Mouse (Mus musculus): Measurements from ENCODE around the gene Pqlc2. TPM values are rescaled to one million over a fixed set of nuclear protein-coding genes. Genes with fewer than 3 reads are reported as not detected.

Pqlc2 gene
- total RNA-seq, 2 experiments from 2014 or later = 6.0 to 6.4 TPM

DNA sequence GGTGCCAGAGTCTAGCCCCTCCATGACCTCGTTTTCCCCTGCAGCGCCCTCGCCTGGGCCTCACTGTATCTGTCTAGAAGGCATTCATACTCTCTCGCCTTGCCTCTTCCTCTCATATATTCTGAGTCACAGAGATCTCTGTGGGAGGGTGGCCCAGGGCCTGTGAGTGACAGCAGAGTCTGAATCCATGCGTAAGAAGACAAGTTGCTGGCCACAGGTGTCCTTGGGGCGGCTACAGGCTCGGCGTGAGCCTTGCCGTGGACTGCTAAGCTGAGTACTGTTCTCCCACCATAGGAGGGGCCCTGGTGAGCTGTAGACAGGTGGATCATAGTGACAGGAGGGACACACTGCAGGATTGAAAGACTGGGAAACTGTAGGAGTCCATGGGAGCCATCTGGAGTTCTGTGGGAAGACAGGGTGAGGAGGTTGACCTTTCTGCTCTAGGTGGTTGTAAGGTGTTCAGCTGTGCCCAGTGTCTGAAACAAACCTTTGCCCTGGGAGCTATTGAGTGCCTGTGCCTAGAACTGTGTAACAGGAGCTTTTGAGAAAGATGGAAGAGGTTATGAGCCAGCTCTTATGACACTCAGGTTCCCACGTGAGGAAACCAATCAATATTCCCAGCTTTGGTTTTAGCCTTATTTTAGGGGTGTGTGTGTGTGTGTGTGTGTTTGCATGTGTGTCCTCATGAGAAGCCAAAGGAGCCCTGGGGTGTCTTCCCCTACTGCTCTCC is 37.4 kb downstream of the Pqlc2 start:
- intact Hi-C loops (cut with DNase I; ENCODE audit: low total_unique reads) = no loop called here
- DNase-seq = no peak

DNA sequence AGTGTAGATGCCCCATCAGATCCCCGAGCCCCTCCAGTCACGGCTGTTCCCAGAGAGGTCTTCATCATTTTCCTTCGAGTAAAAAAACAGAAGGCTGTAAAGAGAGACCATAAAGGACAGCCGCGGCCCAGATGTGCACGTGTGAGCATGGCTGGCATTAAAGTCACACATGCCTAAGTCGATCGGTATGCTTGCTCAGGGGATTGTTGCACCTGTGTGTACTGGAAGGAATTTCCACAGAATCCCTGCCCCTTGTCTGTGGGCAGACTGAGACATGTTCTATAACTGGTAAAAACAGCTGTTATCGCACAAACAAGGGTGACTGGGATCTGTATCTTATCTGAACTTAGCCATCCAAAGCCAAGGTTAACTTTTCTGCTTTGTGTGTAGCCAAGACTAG is 38.9 kb downstream of the Pqlc2 start:
- no peak for DNase-seq
- intact Hi-C loops (cut with DNase I; ENCODE audit: low total_unique reads) = no loop called here

GRCm38 (mm10) chr4:139270168-139270567 is 40.3 kb downstream of the Pqlc2 start:
- intact Hi-C loops (cut with DNase I; ENCODE audit: low total_unique reads) = no loop called here
- no peak for DNase-seq

GRCm38 (mm10) chr4:139268242-139268641 is 42.3 kb downstream of the Pqlc2 start:
- intact Hi-C loops (cut with DNase I; ENCODE audit: low total_unique reads) = no loop called here
- DNase-seq = no peak

DNA sequence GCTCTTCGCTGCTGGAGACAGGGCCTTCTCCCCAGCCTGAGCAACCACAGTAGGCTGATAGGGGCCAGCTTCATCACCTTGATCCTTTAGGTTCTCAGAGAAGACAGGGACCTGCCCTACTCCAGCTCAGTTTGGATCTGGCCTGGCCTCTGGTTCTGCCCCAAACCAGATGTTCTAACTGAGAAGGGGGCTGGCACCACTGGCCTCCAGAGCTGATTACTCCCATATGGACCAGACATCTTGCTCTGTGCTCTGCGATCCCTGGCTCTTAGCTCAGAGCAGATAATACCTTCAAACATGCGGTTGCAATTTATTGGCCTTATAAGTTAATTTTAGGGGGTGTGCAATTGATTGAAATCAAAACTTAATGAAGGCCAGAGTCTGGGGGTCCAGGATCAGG is 43.2 kb downstream of the Pqlc2 start:
- DNase-seq = no peak
- intact Hi-C loops (cut with DNase I; ENCODE audit: low total_unique reads) = no loop called here

- no peak for DNase-seq
- intact Hi-C loops (cut with DNase I; ENCODE audit: low total_unique reads) = no loop called here
These were observed 44.0 kb downstream of the Pqlc2 start for GRCm38 (mm10) chr4:139266500-139266865.

GRCm38 (mm10) chr4:139265783-139266499 is 44.6 kb downstream of the Pqlc2 start:
- intact Hi-C loops (cut with DNase I; ENCODE audit: low total_unique reads) = no loop called here
- no peak for DNase-seq

GRCm38 (mm10) chr4:139262981-139263380 is 47.5 kb downstream of the Pqlc2 start:
- DNase-seq = no peak
- intact Hi-C loops (cut with DNase I; ENCODE audit: low total_unique reads) = no loop called here

- intact Hi-C loops (cut with DNase I; ENCODE audit: low total_unique reads) = no loop called here
- no peak for DNase-seq
These were observed 51.1 kb downstream of the Pqlc2 start for GRCm38 (mm10) chr4:139259302-139259871.

DNA sequence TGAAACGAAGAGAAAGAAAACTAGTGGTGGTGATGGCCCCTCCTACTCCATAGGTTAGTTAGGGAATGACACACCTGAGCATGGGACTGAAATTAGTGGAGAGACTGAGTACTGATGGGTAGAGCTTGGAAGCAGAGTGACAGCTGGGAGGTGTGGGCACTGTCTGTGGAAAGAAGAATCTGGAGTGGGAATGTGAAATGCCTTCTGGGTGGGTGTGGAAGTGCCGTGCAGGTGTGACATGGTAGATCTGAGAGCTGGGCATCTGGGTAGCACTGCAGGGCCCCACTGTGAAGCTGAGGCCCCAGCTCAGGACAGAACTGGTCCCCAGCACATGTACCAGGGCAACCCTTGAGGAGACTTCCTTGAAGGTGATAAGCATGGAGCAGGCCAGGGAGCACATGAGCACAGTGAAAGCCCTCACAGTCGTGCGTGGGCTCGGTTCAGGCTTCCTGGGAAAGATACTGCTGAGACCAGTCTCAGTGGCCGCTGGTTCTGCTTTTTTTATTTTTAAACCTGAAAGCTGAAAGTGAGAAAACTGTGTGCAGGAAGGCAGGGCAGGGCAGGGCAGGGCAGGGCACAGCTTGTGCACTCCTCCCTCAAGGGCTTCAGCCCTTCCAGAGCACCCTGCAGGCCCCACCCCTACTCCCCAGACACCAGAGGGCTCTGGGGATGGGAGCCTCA is 51.7 kb downstream of the Pqlc2 start:
- no peak for DNase-seq
- intact Hi-C loops (cut with DNase I; ENCODE audit: low total_unique reads) = no loop called here

DNA sequence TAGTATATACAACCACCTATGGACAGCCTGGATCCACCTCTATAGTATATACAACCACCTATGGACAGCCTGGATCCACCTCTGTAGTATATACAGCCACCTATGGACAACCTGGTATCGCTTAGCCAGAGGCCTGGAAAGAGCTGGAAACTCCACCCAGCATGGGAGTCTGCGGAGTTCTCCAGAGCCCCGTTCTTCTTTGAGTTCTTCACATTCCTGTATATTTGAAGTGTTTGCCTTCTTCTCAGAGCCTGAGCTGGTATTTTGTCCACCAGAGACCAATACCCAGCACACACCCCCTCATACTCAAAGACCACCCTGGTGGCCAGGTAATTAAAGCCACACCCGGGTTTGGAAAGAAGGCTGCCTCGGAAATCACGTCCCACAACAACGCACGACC is 53.8 kb downstream of the Pqlc2 start:
- intact Hi-C loops (cut with DNase I; ENCODE audit: low total_unique reads) = no loop called here

DNA sequence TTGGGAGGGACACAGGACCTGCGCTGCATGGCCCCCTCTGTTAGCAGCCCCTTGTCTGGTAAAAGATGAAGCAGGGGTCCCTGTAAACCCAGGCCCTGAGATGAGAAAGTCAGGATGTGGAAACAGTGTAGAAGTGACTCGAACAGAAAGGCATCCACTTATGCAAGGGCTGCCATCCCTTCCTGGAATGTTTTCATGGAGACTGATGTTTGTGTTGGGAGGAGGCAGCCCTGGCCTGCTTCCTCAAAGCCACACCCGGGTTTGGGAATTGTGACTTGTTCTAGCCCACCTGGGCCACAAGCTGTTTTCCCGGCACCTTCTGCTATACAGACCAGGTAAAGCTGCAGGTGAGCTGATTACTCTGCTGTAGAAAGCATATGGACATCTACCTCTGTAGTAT is 54.4 kb downstream of the Pqlc2 start:
- intact Hi-C loops (cut with DNase I; ENCODE audit: low total_unique reads) = no loop called here
- DNase-seq = no peak

More for the DNA sequence above, 53.8 kb downstream of the Pqlc2 start:
- DNase-seq = no peak

- intact Hi-C loops (cut with DNase I; ENCODE audit: low total_unique reads) = loop anchor here (5.0 kb wide), 1 partner anchor 166 kb away; no protein-coding TSS in a partner anchor
- DNase-seq = no peak
These were observed 57.3 kb downstream of the Pqlc2 start for GRCm38 (mm10) chr4:139253206-139253605.

GRCm38 (mm10) chr4:139252051-139252760 is 58.3 kb downstream of the Pqlc2 start:
- intact Hi-C loops (cut with DNase I; ENCODE audit: low total_unique reads) = loop anchor here (5.0 kb wide), 1 partner anchor 165 kb away; no protein-coding TSS in a partner anchor
- DNase-seq = peak; percentile 77

DNA sequence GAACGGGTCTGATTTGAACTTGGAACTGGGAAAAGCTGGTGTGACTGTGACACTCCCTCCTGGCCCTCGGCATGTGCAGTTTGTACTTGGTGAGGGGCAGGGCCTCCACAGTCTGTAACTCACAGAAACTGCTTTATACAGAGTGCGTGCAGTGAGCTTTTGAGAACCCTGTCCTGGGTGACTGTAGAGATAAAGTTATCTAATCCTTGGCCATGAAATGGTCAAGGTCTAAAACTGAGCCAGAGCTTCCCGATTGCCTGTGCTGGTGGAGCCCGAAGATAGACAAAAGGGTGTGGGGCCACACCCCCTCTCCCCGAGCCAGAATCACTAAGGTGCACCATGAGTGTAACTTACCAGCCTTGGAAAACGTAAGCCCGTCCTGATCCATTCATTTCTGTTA is 59.6 kb downstream of the Pqlc2 start:
- no peak for DNase-seq

GRCm38 (mm10) chr4:139250043-139250442 is 60.5 kb downstream of the Pqlc2 start:
- intact Hi-C loops (cut with DNase I; ENCODE audit: low total_unique reads) = loop anchor here (5.0 kb wide), 1 partner anchor 163 kb away; no protein-coding TSS in a partner anchor
- DNase-seq = no peak

More for the DNA sequence above, 59.6 kb downstream of the Pqlc2 start:
- intact Hi-C loops (cut with DNase I; ENCODE audit: low total_unique reads) = loop anchor here (5.0 kb wide), 1 partner anchor 164 kb away; no protein-coding TSS in a partner anchor

DNA sequence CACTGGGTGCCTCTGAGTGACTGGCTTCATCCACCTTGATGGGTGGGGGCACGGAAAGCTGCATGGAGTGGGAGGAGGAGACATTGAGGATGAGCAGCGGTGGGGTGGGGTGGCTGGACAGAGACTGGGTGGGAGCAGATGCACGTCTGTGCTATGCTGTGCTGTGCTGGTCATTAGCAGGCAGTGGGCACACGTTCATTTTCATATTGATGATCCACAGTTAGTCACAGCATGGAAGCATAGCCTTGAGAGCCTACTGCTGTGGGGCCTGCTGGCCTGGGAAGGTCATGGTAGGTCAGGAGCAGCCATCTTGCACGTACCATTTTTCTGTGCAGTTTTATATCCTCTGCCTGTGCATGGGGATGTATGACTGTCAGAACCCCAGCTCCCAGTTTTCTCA is 61.8 kb downstream of the Pqlc2 start:
- DNase-seq = no peak
- intact Hi-C loops (cut with DNase I; ENCODE audit: low total_unique reads) = no loop called here

GRCm38 (mm10) chr4:139247966-139248365 is 62.5 kb downstream of the Pqlc2 start:
- DNase-seq = peak; percentile 37
- intact Hi-C loops (cut with DNase I; ENCODE audit: low total_unique reads) = no loop called here

DNA sequence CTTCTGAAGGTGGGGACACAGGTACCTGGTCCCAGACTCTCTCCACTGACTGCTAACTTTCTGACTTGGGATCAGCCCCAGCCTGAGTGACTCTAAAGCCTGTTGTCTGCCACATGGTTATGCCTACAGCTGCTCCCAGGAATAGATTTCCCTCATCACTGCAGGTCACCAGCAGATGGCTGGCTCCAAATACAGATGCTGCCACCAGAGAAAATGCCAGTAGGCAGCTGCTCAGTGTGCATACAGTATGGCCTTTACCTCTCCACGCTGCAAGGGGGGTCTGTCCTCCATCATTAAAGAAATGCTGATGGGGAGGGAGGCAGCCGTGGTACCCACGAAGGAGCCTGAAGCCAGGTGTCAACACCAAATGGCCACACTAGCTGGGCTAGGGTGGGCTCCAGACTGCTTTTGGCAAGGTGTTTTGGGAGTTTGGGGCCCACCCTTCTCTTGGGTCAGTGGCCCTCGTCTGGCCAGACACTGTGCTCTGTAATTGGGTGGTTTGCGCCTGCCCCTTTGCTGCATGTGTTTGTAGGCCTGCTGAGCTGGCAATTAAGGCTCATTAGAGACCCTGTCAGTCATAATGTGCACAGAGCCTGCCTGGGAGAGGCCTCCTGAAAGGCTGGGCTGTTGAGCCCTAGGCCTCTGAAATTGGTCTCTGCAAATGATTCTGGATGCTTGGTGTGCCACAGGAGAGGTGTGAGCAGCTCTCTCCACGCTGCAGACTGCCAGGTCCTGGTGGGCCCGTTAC is 64.2 kb downstream of the Pqlc2 start:
- no peak for DNase-seq
- intact Hi-C loops (cut with DNase I; ENCODE audit: low total_unique reads) = no loop called here
